Mouse (Mus musculus): Measurements from ENCODE around the gene Enox1.

DNA sequence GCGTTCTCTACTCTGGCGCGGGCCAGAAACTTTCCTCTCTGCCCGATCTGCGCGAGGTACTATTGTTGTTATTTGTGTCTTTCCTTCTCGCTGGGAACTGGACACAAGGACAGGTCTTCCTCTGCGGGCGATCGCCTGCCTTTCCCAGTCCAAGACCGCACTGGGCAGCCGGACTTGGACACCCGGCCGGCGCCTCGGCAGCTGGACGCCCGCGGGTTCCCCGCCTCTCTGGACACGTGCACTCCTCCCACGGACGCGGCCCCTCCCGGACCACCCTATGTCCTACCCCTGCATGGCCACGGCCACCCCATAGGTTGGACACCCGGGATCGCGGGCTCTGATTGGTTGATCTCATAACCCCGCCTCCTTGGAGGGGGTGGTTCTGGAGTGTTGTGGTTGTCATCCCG, 945 bp downstream of the Enox1 start:
- TF ChIP-seq MAX (IDR thresholded peaks at IDR 0.05; ENCODE audit: low read depth) = no peak
- no peak for TF ChIP-seq TCF12 (IDR thresholded peaks at IDR 0.05; ENCODE audit: insufficient read depth, poor library complexity, severe bottlenecking)
- no peak for TF ChIP-seq POLR2AphosphoS2 (IDR thresholded peaks at IDR 0.05; ENCODE audit: insufficient read length, low read depth)
- no peak for TF ChIP-seq POLR2A (IDR thresholded peaks at IDR 0.05; ENCODE audit: insufficient read length, low read depth)
- TF ChIP-seq MYOD1 (IDR thresholded peaks at IDR 0.05; ENCODE audit: control insufficient read depth in 1 of 3, insufficient read length in 2 of 3, low read depth in 2 of 3) = no peak
- no peak for TF ChIP-seq USF1 (IDR thresholded peaks at IDR 0.05; ENCODE audit: low read depth)
- no peak for TF ChIP-seq E2F4 (IDR thresholded peaks at IDR 0.05; ENCODE audit: insufficient read depth)
- TF ChIP-seq CEBPB (IDR thresholded peaks at IDR 0.05; ENCODE audit: insufficient read depth, poor library complexity, severe bottlenecking) = no peak
- TF ChIP-seq REST (IDR thresholded peaks at IDR 0.05; ENCODE audit: insufficient read depth, insufficient read length) = no peak
- peak in 2 of 3 experiments; percentile 48 to 51 for TF ChIP-seq MYOG (IDR thresholded peaks at IDR 0.05; ENCODE audit: control insufficient read depth in 1 of 3, insufficient read depth in 1 of 3, insufficient read length in 2 of 3, low read depth in 2 of 3)
- no peak for TF ChIP-seq SRF (IDR thresholded peaks at IDR 0.05; ENCODE audit: control insufficient read depth, insufficient read length, low read depth)

All from myocyte (in vitro differentiated cells).